Mouse (Mus musculus) megakaryocyte progenitor cell, adult 5-6 weeks (primary cell): ENCODE data around the gene Itpkb. TPM values are rescaled to one million over a fixed set of nuclear protein-coding genes. Genes with fewer than 3 reads are reported as not detected.

Source experiments
- ATAC-seq: replicated peaks from 2 replicates; pipeline ENCODE4 v1.8.0; 2016; ENCODE audit warnings: mild to moderate bottlenecking, moderate TSS enrichment, inconsistent platforms; ENCODE audit not compliant: poor library complexity
- total RNA-seq, 2 experiments: library from RNA; stranded (forward) in 1 of 2; stranded (reverse) in 1 of 2; fragments of 157-497, 149-512 nt in 1 of 2; fragments of 200-1000 nt in 1 of 2; gene quantifications; 2 replicates each; pipeline versions ENCODE4 v1.2.3 to v1.2.4; 2015 to 2017

The Itpkb gene
- total RNA-seq, 2 experiments from 2014 or later = 9.6 to 12.3 TPM

GRCm38 (mm10) chr1:180339143-180339542 is 8.9 kb downstream of the Itpkb start:
- 0 out of 2 replicates have a peak, but pooled peaks have one; percentile 37 for ATAC-seq

GRCm38 (mm10) chr1:180342944-180343343 is 12.7 kb downstream of the Itpkb start:
- peak; percentile 69 for ATAC-seq

GRCm38 (mm10) chr1:180343434-180344210 is 13.3 kb downstream of the Itpkb start:
- ATAC-seq = no peak

- ATAC-seq = no peak
Measured at GRCm38 (mm10) chr1:180345098-180345497, 14.8 kb downstream of the Itpkb start.

- no peak for ATAC-seq
Measured at GRCm38 (mm10) chr1:180347059-180347458, 16.8 kb downstream of the Itpkb start.

- no peak for ATAC-seq
Measured at GRCm38 (mm10) chr1:180347907-180348306, 17.6 kb downstream of the Itpkb start.

GRCm38 (mm10) chr1:180349090-180349489 is 18.8 kb downstream of the Itpkb start:
- peak; percentile 78 for ATAC-seq

- no peak for ATAC-seq
Measured at GRCm38 (mm10) chr1:180352258-180352657, 22.0 kb downstream of the Itpkb start.

GRCm38 (mm10) chr1:180354129-180354528 is 23.8 kb downstream of the Itpkb start:
- ATAC-seq = no peak

- no peak for ATAC-seq
Measured at GRCm38 (mm10) chr1:180354976-180355730, 24.9 kb downstream of the Itpkb start.

GRCm38 (mm10) chr1:180356176-180356575 is 25.9 kb downstream of the Itpkb start:
- ATAC-seq = peak; percentile 18; the same call in 1 of the 2 replicates

GRCm38 (mm10) chr1:180356857-180357256 is 26.6 kb downstream of the Itpkb start:
- ATAC-seq = peak; percentile 32; the same call in 1 of the 2 replicates

- ATAC-seq = no peak
Measured at GRCm38 (mm10) chr1:180357893-180358331, 27.6 kb downstream of the Itpkb start.

GRCm38 (mm10) chr1:180358466-180358865 is 28.2 kb downstream of the Itpkb start:
- ATAC-seq = no peak

GRCm38 (mm10) chr1:180359311-180359710 is 29.0 kb downstream of the Itpkb start:
- ATAC-seq = no peak

- ATAC-seq = no peak
Measured at GRCm38 (mm10) chr1:180362176-180362575, 31.9 kb downstream of the Itpkb start.

- ATAC-seq = no peak
Measured at GRCm38 (mm10) chr1:180362844-180363243, 32.6 kb downstream of the Itpkb start.

GRCm38 (mm10) chr1:180363317-180363716 is 33.0 kb downstream of the Itpkb start:
- ATAC-seq = no peak

GRCm38 (mm10) chr1:180364005-180364404 is 33.7 kb downstream of the Itpkb start:
- peak; percentile 5; the same call in 1 of the 2 replicates for ATAC-seq

GRCm38 (mm10) chr1:180364720-180365119 is 34.4 kb downstream of the Itpkb start:
- ATAC-seq = no peak

- ATAC-seq = peak; percentile 86
Measured at GRCm38 (mm10) chr1:180365180-180365810, 35.0 kb downstream of the Itpkb start.
